Mouse (Mus musculus): ENCODE data around the gene Wapl.

Wapl gene

DNA sequence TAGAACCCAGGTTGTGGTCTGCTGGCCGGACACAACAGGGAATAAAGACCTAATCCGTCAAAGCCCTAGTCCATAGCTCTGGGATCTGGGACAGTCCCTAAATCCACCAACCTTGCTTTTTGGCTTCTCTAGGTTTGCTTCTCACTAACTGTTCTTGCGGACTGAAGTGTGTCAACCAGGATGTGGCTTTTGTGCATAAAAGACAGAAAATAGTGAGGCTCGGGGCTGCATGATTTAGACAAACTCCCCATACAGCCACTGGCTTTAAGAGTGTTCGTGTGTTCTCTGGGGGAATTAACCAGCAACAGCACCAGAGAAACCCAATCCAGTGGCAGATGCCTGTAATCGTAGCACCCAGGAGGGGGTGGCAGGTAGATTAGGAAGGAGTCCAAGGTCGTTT, 98.4 kb downstream of the Wapl start:
- no peak for DNase-seq (ENCODE audit: low read depth, low spot score)

GRCm38 (mm10) chr14:34773681-34774080, 100.0 kb downstream of the Wapl start:
- no peak for DNase-seq (ENCODE audit: low read depth, low spot score)

- no peak for DNase-seq (ENCODE audit: low read depth, low spot score)
Observed at GRCm38 (mm10) chr14:34774231-34774630, 100.5 kb downstream of the Wapl start.

- no peak for DNase-seq (ENCODE audit: low read depth, low spot score)
Observed at GRCm38 (mm10) chr14:34776719-34777385, 103.1 kb downstream of the Wapl start.

DNA sequence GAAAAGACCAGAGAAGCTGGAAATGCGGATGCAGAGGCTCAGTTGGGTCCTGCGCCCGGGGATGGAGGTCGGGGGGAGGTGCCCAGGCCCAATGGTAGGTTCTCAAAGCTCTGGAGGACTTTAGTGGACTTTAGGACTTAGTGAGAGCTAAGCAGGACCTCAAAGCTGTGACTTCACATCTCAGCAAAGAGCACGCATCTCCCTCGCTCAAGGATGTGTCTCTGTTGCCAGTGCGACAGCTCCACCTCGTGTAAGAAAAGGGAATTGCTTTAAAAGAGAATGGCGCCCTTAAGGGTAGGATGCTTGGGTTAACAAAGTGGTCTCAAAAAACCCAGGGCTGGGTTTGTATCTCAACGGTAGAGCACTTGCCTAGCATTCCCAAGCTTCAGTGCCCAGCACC, 104.1 kb downstream of the Wapl start:
- peak; percentile 31 for DNase-seq (ENCODE audit: low read depth, low spot score)

- no peak for DNase-seq (ENCODE audit: low read depth, low spot score)
Observed at GRCm38 (mm10) chr14:34778760-34779159, 105.0 kb downstream of the Wapl start.

DNA sequence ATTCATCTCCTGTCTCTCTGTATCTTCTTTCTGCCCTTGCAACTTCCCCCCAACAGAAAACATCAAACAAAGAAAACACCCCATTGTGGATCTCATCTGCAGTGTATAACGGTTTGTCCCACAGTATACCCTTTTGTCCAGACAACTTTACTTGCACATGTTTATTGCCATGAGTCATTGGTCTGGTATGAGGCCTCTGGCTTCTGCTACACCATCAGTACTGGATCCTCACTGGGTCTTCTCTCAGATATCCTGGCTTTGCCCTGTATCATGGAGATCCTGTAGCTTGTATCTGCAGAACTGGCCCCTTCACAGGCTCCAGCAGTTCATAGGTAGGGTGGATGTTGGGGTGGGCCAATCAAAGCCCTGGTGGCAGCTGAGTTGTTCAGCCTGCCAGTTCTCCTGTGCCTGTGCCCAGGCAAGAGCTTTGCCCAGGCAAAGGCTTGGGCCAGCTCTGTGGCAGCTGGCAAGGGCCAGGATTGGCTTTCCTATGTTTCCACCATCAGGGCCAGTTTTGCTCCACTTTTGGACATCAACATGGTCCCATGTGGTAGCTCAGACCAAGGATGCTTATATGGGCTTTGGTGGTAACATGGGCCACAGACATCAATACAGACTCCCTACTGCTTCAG, 119.8 kb downstream of the Wapl start:
- no peak for DNase-seq (ENCODE audit: low read depth, low spot score)

Measured in c-Kit-negative CD71-positive TER-119-positive erythroid progenitor cells, embryonic 14.5 days (primary cell).